Mouse (Mus musculus): ENCODE results near the gene Fh1. TPM values are rescaled to one million over a fixed set of nuclear protein-coding genes. Genes with fewer than 3 reads are reported as not detected.

The Fh1 gene
- total RNA-seq, 2 experiments from 2014 or later: 121 to 179 TPM

- no peak for ATAC-seq (replicated peaks; ENCODE audit: poor library complexity)
Measured at GRCm38 (mm10) chr1:175623656-175624055, 1.8 kb downstream of the Fh1 start.

GRCm38 (mm10) chr1:175619814-175620431 lies 5.5 kb downstream of the Fh1 start, which contains the start of gene Kmo:
Kmo (plus strand) TSS chr1:175620381.
- no peak for ATAC-seq (replicated peaks; ENCODE audit: poor library complexity)

GRCm38 (mm10) chr1:175614992-175615391 lies 10.4 kb downstream of the Fh1 start:
- ATAC-seq (replicated peaks; ENCODE audit: poor library complexity): no peak

GRCm38 (mm10) chr1:175608708-175609107 lies 16.7 kb downstream of the Fh1 start:
- no peak for ATAC-seq (replicated peaks; ENCODE audit: poor library complexity)

GRCm38 (mm10) chr1:175607838-175608585 lies 17.4 kb downstream of the Fh1 start:
- no peak for ATAC-seq (replicated peaks; ENCODE audit: poor library complexity)

- no peak for ATAC-seq (replicated peaks; ENCODE audit: poor library complexity)
Measured at GRCm38 (mm10) chr1:175607308-175607707, 18.1 kb downstream of the Fh1 start.

- ATAC-seq (replicated peaks; ENCODE audit: poor library complexity): 0 out of 2 replicates have a peak, but pooled peaks have one; percentile 24
Measured at GRCm38 (mm10) chr1:175603390-175603789, 22.0 kb downstream of the Fh1 start.

GRCm38 (mm10) chr1:175602231-175602630 lies 23.2 kb downstream of the Fh1 start:
- ATAC-seq (replicated peaks; ENCODE audit: poor library complexity): peak; percentile 46

- no peak for ATAC-seq (replicated peaks; ENCODE audit: poor library complexity)
Measured at GRCm38 (mm10) chr1:175592832-175593231, 32.6 kb downstream of the Fh1 start.

- no peak for ATAC-seq (replicated peaks; ENCODE audit: poor library complexity)
Measured at GRCm38 (mm10) chr1:175586656-175587055, 38.8 kb downstream of the Fh1 start.

- ATAC-seq (replicated peaks; ENCODE audit: poor library complexity): no peak
Measured at GRCm38 (mm10) chr1:175585267-175585666, 40.2 kb downstream of the Fh1 start.

GRCm38 (mm10) chr1:175582799-175583198 lies 42.6 kb downstream of the Fh1 start:
- ATAC-seq (replicated peaks; ENCODE audit: poor library complexity): no peak

GRCm38 (mm10) chr1:175580346-175580745 lies 45.1 kb downstream of the Fh1 start:
- no peak for ATAC-seq (replicated peaks; ENCODE audit: poor library complexity)

- no peak for ATAC-seq (replicated peaks; ENCODE audit: poor library complexity)
Measured at GRCm38 (mm10) chr1:175579598-175580235, 45.7 kb downstream of the Fh1 start.

GRCm38 (mm10) chr1:175578425-175579096 lies 46.9 kb downstream of the Fh1 start:
- ATAC-seq (replicated peaks; ENCODE audit: poor library complexity): no peak

GRCm38 (mm10) chr1:175574129-175574528 lies 51.3 kb downstream of the Fh1 start:
- 0 out of 2 replicates have a peak, but pooled peaks have one; percentile 9 for ATAC-seq (replicated peaks; ENCODE audit: poor library complexity)

- no peak for ATAC-seq (replicated peaks; ENCODE audit: poor library complexity)
Measured at GRCm38 (mm10) chr1:175565579-175566103, 59.8 kb downstream of the Fh1 start.

GRCm38 (mm10) chr1:175564321-175564720 lies 61.1 kb downstream of the Fh1 start:
- peak; percentile 75 for ATAC-seq (replicated peaks; ENCODE audit: poor library complexity)

- no peak for ATAC-seq (replicated peaks; ENCODE audit: poor library complexity)
Measured at GRCm38 (mm10) chr1:175562379-175562778, 63.1 kb downstream of the Fh1 start.

- ATAC-seq (replicated peaks; ENCODE audit: poor library complexity): no peak
Measured at GRCm38 (mm10) chr1:175561806-175562205, 63.6 kb downstream of the Fh1 start.

GRCm38 (mm10) chr1:175554641-175555040 lies 70.8 kb downstream of the Fh1 start:
- no peak for ATAC-seq (replicated peaks; ENCODE audit: poor library complexity)
